Mouse (Mus musculus): ENCODE measurements around the gene Lrrtm4. TPM values are rescaled to one million over a fixed set of nuclear protein-coding genes. Genes with fewer than 3 reads are reported as not detected.
A peak's percentile ranks its signal among the peaks of the same experiment; 100 is the strongest.

Gene Lrrtm4
- polyA plus RNA-seq, 1 experiment from 2014 or later: 8.7 TPM

GRCm38 (mm10) chr6:80786282-80786681, 767.6 kb downstream of the Lrrtm4 start:
- H3K4me2 ChIP-seq (replicated peaks): no peak overlapping the region
- no peak for ATAC-seq
- no peaks in the 10 kb centered on the region for H3K9me3 ChIP-seq
- no peak overlapping the region for H3K9ac ChIP-seq (replicated peaks)
- H3K4me1 ChIP-seq (replicated peaks): no peaks in the 10 kb centered on the region
- H3K27ac ChIP-seq: no peak overlapping the region
- H3K36me3 ChIP-seq: no peaks in the 10 kb centered on the region
- no peak overlapping the region for H3K4me3 ChIP-seq (replicated peaks)
- no peaks in the 10 kb centered on the region for H3K27me3 ChIP-seq

DNA sequence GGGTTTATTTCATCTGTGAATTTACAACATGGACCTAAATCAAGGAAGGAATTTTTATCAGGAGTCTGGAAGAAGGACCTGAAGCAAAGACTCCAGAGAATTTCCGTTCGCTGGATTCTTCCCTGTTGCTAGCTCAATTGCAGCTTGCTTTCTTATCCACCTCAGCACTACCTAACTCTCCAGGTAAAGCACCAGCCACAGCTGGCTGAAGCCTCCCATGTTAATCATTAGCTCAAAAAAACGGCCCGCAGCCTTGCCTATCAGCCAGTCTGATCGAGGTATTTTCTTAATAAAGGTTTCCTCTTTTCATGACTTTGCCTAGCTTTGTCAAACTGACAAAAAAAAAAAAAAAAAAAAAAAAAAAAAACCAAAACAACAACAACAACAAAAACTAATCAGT, 805.1 kb downstream of the Lrrtm4 start:
- no peak overlapping the region for H3K4me2 ChIP-seq (replicated peaks)
- H3K27me3 ChIP-seq: no peaks in the 10 kb centered on the region
- ATAC-seq: no peak
- H3K4me1 ChIP-seq (replicated peaks): no peaks in the 10 kb centered on the region
- WGBS: 89% methylated on average over 5 of the region's 5 CpGs
- no peaks in the 10 kb centered on the region for H3K9me3 ChIP-seq
- H3K27ac ChIP-seq: no peak overlapping the region
- H3K9ac ChIP-seq (replicated peaks): no peak overlapping the region
- H3K36me3 ChIP-seq: no peaks in the 10 kb centered on the region
- H3K4me3 ChIP-seq (replicated peaks): no peak overlapping the region

GRCm38 (mm10) chr6:80839784-80840183, 821.1 kb downstream of the Lrrtm4 start:
- H3K9me3 ChIP-seq: no peaks in the 10 kb centered on the region
- no peaks in the 10 kb centered on the region for H3K36me3 ChIP-seq
- WGBS: 80% methylated on average over 2 of the region's 2 CpGs
- H3K27ac ChIP-seq: no peak overlapping the region
- no peak overlapping the region for H3K9ac ChIP-seq (replicated peaks)
- H3K4me2 ChIP-seq (replicated peaks): no peak overlapping the region
- no peaks in the 10 kb centered on the region for H3K27me3 ChIP-seq
- H3K4me1 ChIP-seq (replicated peaks): no peaks in the 10 kb centered on the region
- H3K4me3 ChIP-seq (replicated peaks): no peak overlapping the region
- no peak for ATAC-seq

- Histone ChIP-seq H3K9ac (replicated peaks) (no peak overlapping the region), H3K4me1 (replicated peaks) (no peaks in the 10 kb centered on the region)
- WGBS: 81% methylated on average over 6 of the region's 6 CpGs
These were observed 826.6 kb downstream of the Lrrtm4 start for GRCm38 (mm10) chr6:80845294-80845693.

GRCm38 (mm10) chr6:80856910-80857543, 838.4 kb downstream of the Lrrtm4 start:
- ATAC-seq: peak; percentile 90
- 49% methylated on average over 13 of the region's 13 CpGs for whole genome bisulfite sequencing
- no peaks in the 10 kb centered on the region for H3K9me3 ChIP-seq
- peak overlapping the region; percentile 17 for H3K4me3 ChIP-seq (replicated peaks)
- 0 out of 2 replicates have a peak overlapping the region, but pooled peaks have one; percentile 28 for H3K9ac ChIP-seq (replicated peaks)
- H3K27me3 ChIP-seq: no peaks in the 10 kb centered on the region
- peak overlapping the region; percentile 51; the same call in 1 of the 2 replicates for H3K27ac ChIP-seq
- peak overlapping the region; percentile 37 for H3K4me2 ChIP-seq (replicated peaks)
- no peaks in the 10 kb centered on the region for H3K36me3 ChIP-seq
- H3K4me1 ChIP-seq (replicated peaks): 0 out of 2 replicates have a peak, but pooled peaks cover 4% of the 10 kb centered on the region

More at GRCm38 (mm10) chr6:80845294-80845693, 826.6 kb downstream of the Lrrtm4 start:
- no peak for ATAC-seq
- no peaks in the 10 kb centered on the region for H3K27me3 ChIP-seq
- H3K27ac ChIP-seq: no peak overlapping the region
- H3K36me3 ChIP-seq: no peaks in the 10 kb centered on the region
- no peak overlapping the region for H3K4me2 ChIP-seq (replicated peaks)
- H3K4me3 ChIP-seq (replicated peaks): no peak overlapping the region
- H3K9me3 ChIP-seq: no peaks in the 10 kb centered on the region

Other genes starting within 250 kb of the Lrrtm4 start
- not detected in 2 replicates for gene Gm20594, start 201.0 kb upstream of the Lrrtm4 start, polyA plus RNA-seq (2015; fragmentation: Nextera tagmentation; extraction: Ambion mirVana)